Mouse (Mus musculus) thymus, adult 2 months (tissue): ENCODE measurements at regions not wholly inside any gene's neighbourhood (a gene's known extent, or its start where the extent isn't known, plus 50 kb on each side); places are given as distances from the start of the nearest gene placed in this dataset.

Experiments used
- DNase-seq: peaks from one replicate; pipeline ENCODE4 v3.0.0; 2021
- H3K27ac ChIP-seq: fragments of 200-500 bp; 2 replicates; pipeline ENCODE4 v1.5.1; 2012; ENCODE audit warnings: low read length, control low read depth; ENCODE audit not compliant: control insufficient read depth, insufficient read depth
- H3K27me3 ChIP-seq: fragments of 200-500 bp; 2 replicates; pipeline ENCODE4 v1.6.1; 2012; ENCODE audit warnings: mild to moderate bottlenecking, low read length, moderate library complexity, mixed read lengths; ENCODE audit not compliant: control insufficient read depth, insufficient read depth
- H3K36me3 ChIP-seq: fragments of 200-500 bp; 2 replicates; pipeline ENCODE4 v1.6.1; 2012; ENCODE audit warnings: mild to moderate bottlenecking, low read length, moderate library complexity; ENCODE audit not compliant: control insufficient read depth, insufficient read depth
- H3K4me1 ChIP-seq: fragments of 200-500 bp; replicated peaks from 2 replicates; pipeline ENCODE4 v1.6.1; 2012; ENCODE audit warnings: low read length; ENCODE audit not compliant: control insufficient read depth, insufficient read depth
- H3K4me3 ChIP-seq: fragments of 200-500 bp; 2 replicates; pipeline ENCODE4 v1.5.1; 2012; ENCODE audit warnings: mild to moderate bottlenecking, low read length, control low read depth, moderate library complexity; ENCODE audit not compliant: control insufficient read depth, insufficient read depth
- CTCF ChIP-seq: fragments of 200-500 bp; IDR thresholded peaks from 2 replicates; pipeline ENCODE4 v1.5.1; 2012; ENCODE audit warnings: mild to moderate bottlenecking, control low read depth, low read length, moderate library complexity, borderline replicate concordance; ENCODE audit not compliant: control insufficient read depth, poor library complexity, insufficient read depth; ENCODE audit errors: extremely low read depth
- POLR2A ChIP-seq: fragments of 200-500 bp; IDR thresholded peaks from 2 replicates; pipeline ENCODE4 v1.6.1; 2012; ENCODE audit warnings: mild to moderate bottlenecking, low read length, control low read depth, moderate library complexity; ENCODE audit not compliant: control insufficient read depth, poor library complexity, insufficient read depth; ENCODE audit errors: extremely low read depth
- WGBS: fragments of 180-500 bp; shearing (Covaris S2); methylation state at CpG from one replicate; pipeline ENCODE4 v1.1.7; 2018; 5-methylcytosine and 5-hydroxymethylcytosine counted together

DNA sequence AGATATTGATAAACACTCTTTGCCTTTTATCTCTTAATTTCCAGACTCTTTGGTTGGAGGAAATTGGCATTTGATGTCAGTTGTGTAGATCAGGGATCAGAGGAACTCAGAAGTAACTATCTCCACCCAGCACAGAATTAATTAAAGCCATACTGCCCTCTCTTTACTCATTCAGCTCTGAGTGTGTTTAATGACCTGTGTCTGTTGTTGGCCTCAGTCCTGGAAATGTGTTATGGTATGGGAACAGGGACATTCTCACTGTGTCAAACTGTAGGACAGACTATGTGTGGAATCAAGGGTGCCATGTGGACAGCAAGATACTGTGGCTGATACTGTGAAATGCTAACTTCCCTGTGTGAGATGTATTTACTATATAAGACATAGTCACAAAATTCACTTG, 151.3 kb upstream of the Nrp1 start:
- H3K27me3 ChIP-seq: no peaks in the 10 kb centered on the region
- no peaks in the 10 kb centered on the region for H3K36me3 ChIP-seq
- DNase-seq: no peak
- H3K4me3 ChIP-seq: no peak overlapping the region
- H3K27ac ChIP-seq: no peak overlapping the region
- peaks cover 4% of the 10 kb centered on the region for H3K4me1 ChIP-seq
- TF ChIP-seq CTCF: no peak
- no peak for TF ChIP-seq POLR2A

DNA sequence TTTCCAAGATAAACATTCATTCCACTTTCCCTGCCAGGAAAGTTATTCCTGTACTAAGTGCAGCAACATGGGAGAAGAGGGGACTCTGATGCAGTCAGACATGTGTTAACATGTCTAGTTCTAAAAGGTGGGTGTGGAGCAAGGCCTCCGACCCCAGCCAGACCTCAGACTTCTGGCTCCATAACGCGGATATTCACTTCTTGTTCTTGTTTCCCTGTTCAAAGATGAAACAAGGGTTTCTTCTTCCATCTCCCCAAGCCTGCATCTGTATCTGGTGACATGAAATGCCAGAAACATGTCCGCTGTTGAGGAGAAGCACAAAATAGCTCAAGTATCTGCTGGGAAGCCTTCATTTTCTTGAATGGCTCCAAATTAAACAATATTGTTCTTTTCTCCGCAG, 147.6 kb upstream of the Nrp1 start:
- no peak for DNase-seq
- Histone ChIP-seq H3K4me3 (no peak overlapping the region), H3K36me3 (no peaks in the 10 kb centered on the region), H3K27ac (no peak overlapping the region), H3K4me1 (no peaks in the 10 kb centered on the region), H3K27me3 (no peaks in the 10 kb centered on the region)
- WGBS: 91% methylated on average over 5 of the region's 5 CpGs
- TF ChIP-seq POLR2A: no peak
- no peak for TF ChIP-seq CTCF

DNA sequence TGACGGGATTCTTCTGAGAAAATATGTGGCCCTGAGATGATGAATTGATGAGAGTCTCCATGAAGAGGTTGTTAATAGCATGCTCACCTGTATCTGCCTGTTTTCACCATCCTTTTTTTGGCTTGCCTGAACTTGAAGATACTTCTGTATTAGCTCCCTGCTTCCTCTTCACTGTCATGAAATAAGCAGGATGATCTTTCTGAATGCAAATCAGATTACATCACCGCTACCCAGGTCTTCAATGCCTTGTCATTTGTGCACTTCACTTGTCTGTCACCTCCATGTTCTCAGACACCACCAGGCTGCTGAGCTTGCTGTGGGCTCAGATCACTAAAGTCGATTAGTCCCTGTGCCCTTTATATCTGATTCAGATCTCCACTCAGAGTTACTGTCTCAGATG, 146.2 kb upstream of the Nrp1 start:
- Histone ChIP-seq H3K4me1 (no peaks in the 10 kb centered on the region), H3K27ac (no peak overlapping the region), H3K36me3 (no peaks in the 10 kb centered on the region), H3K4me3 (no peak overlapping the region), H3K27me3 (no peaks in the 10 kb centered on the region)
- TF ChIP-seq POLR2A: no peak
- no peak for TF ChIP-seq CTCF
- DNase-seq: no peak
- 93% methylated on average over 3 of the region's 3 CpGs for WGBS

DNA sequence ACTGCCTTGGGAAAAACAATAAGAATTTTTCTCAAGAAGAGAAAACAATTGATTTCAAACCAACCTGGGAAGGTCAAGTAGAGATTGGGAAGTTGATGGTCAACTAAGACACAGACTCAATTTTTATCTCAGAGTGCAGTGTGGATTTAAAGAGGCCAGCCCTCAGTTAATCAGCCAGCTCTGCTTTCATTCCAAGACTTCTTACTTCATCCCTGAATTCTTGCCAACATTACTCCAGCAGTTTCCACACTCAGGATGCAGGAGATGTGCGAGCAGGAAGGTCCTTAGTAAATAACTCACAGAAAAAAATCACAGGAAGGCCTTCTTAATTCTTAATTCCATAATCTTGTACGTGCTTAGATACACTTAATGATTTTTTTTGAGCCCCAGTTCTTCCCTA, 144.1 kb upstream of the Nrp1 start:
- WGBS: 92% methylated on average over 2 of the region's 2 CpGs
- TF ChIP-seq CTCF: no peak
- no peak overlapping the region for H3K27ac ChIP-seq
- no peak for DNase-seq
- no peaks in the 10 kb centered on the region for H3K36me3 ChIP-seq
- H3K4me1 ChIP-seq: no peaks in the 10 kb centered on the region
- no peak overlapping the region for H3K4me3 ChIP-seq
- H3K27me3 ChIP-seq: no peaks in the 10 kb centered on the region

DNA sequence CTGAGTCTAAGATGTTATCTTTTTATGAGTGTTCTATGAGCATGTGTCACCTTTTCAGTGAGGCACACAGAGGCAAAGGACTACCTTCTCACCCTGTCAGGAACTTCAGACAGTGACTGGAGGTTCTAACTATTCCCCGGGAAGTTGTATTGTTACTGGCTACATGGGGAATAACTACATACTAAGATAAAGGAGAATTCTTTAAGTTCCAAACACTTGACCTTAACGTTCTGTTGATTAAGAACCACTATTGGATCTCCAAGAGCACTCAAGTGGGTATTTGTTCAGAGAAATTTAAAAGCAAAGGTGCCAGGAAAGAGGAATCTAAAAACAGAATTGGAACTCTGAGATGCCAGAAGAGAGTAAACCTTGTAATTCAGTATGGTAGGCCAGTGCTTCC, 139.5 kb upstream of the Nrp1 start:
- Histone ChIP-seq H3K4me3 (no peak overlapping the region), H3K36me3 (no peaks in the 10 kb centered on the region), H3K27ac (no peak overlapping the region), H3K4me1 (peaks cover 4% of the 10 kb centered on the region; the same call in 1 of the 2 replicates), H3K27me3 (no peaks in the 10 kb centered on the region)
- no peak for DNase-seq
- TF ChIP-seq CTCF (no peak), POLR2A (no peak)
- WGBS: 96% methylated on average over 2 of the region's 2 CpGs

DNA sequence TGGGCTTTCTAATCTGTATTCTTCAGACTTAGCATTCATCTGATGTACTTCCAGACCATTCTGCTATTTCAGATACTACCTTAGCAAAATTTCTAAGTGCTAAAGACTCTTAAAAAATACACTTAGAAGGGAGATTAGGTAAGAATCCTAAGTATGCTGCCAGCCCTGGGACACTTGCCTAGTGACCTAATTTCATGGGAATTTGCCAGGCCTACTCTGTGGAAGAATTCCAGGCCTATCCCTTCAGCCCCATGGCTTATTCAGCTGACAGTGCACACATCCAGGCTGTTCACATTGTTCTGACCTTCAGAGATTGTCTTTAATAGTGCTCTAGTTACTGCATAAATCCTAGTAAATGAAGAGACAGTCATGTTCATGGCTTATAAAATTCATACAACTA, 138.9 kb upstream of the Nrp1 start:
- DNase-seq: no peak
- H3K36me3 ChIP-seq: no peaks in the 10 kb centered on the region
- no peak overlapping the region for H3K27ac ChIP-seq
- H3K27me3 ChIP-seq: no peaks in the 10 kb centered on the region
- H3K4me3 ChIP-seq: no peak overlapping the region
- TF ChIP-seq CTCF (no peak), POLR2A (no peak)
- peaks cover 7% of the 10 kb centered on the region for H3K4me1 ChIP-seq

DNA sequence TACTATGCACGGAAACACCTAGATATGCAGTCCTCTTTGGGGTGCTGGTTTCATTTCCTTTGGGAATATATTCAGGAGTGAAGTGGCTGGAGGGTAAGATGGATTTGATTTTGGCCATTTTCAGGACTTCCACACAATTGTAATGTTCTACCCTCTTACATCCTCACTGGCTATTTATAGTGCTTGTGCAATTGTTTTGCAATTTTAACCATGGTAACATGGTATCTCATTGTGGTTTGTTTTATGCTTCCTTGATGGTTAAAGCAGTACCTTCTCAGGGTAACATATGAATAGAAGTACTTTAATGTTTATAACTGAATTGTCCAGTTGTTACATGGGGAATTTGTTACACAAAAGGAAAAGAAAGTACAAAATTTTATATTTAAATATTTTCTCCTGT, 135.3 kb upstream of the Nrp1 start:
- 88% methylated on average over 1 of the region's 1 CpGs for WGBS
- TF ChIP-seq POLR2A (no peak), CTCF (no peak)
- H3K4me3 ChIP-seq: no peak overlapping the region
- DNase-seq: no peak
- H3K27ac ChIP-seq: no peak overlapping the region
- H3K27me3 ChIP-seq: no peaks in the 10 kb centered on the region
- H3K4me1 ChIP-seq: peaks cover 7% of the 10 kb centered on the region
- no peaks in the 10 kb centered on the region for H3K36me3 ChIP-seq

DNA sequence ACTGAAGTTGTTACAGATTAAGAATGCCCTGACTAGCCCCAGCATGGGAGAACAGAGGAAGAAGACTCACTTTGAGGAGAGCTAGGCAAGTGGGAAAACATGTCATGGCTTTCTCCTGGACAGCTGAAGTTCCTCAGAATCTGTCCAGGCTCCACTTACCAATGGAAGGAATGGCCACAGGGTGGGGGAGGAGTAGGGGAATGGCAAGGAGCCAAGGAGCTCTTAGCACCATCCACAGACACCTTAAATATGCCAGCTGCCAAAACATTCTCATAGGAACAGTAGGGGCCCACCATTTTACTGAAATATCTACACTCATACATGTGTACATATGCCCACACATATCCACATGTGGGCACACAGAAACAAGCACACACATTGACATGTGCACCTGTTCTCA, 134.9 kb upstream of the Nrp1 start:
- Histone ChIP-seq H3K27ac (no peak overlapping the region), H3K36me3 (no peaks in the 10 kb centered on the region), H3K4me3 (no peak overlapping the region), H3K27me3 (no peaks in the 10 kb centered on the region), H3K4me1 (peaks cover 7% of the 10 kb centered on the region)
- no peak for DNase-seq
- TF ChIP-seq POLR2A: no peak
- no peak for TF ChIP-seq CTCF
